Mouse (Mus musculus) CH12.LX (cell line): ENCODE measurements around the gene Pklr. TPM values are rescaled to one million over a fixed set of nuclear protein-coding genes. Genes with fewer than 3 reads are reported as not detected.

Experiments
- DNase-seq: peaks from one replicate; pipeline ENCODE4 v3.0.0-alpha.2; 2013; ENCODE audit errors: extremely low read depth
- H3K27ac ChIP-seq: 2 replicates; pipeline ENCODE4 v1.5.1; 2012; ENCODE audit warnings: low read depth, mild to moderate bottlenecking, control low read depth, moderate library complexity; ENCODE audit not compliant: insufficient read depth
- H3K27me3 ChIP-seq: replicated peaks from 2 replicates; pipeline ENCODE3; 2012; ENCODE audit warnings: inconsistent platforms
- H3K36me3 ChIP-seq, 2 experiments: replicated peaks in 1 of 2; 2 replicates each; pipeline versions ENCODE3 to v1.6.1; 2012; ENCODE audit warnings: inconsistent platforms in 1 of 2, low read length in 1 of 2, mild to moderate bottlenecking in 1 of 2, mixed read lengths in 1 of 2, moderate library complexity in 1 of 2; ENCODE audit not compliant: control insufficient read depth in 1 of 2, insufficient read depth in 1 of 2
- H3K4me1 ChIP-seq, 2 experiments: 2 replicates each; pipeline ENCODE4 v1.6.1; 2012; ENCODE audit warnings: inconsistent platforms in 1 of 2, moderate library complexity in 1 of 2; ENCODE audit not compliant: insufficient read depth in 2 of 2, control insufficient read depth in 1 of 2
- H3K4me2 ChIP-seq: 2 replicates; pipeline ENCODE4 v1.6.1; 2012; ENCODE audit warnings: low read depth, mild to moderate bottlenecking, control low read depth; ENCODE audit not compliant: poor library complexity, insufficient read depth, severe bottlenecking
- H3K4me3 ChIP-seq, 3 experiments: fragments of 150-350 bp in 1 of 3; sonication (generic) in 1 of 3; replicated peaks in 1 of 3; 2 replicates each; pipeline versions ENCODE3 to v1.5.1; 2011 to 2012; ENCODE audit warnings: low read depth in 2 of 3, low read length in 2 of 3, mild to moderate bottlenecking in 2 of 3, moderate library complexity in 2 of 3, control low read depth in 1 of 3, improper control_type of control experiment in 1 of 3, inconsistent platforms in 1 of 3, mixed read lengths in 1 of 3; ENCODE audit not compliant: poor library complexity in 1 of 3
- H3K79me2 ChIP-seq: replicated peaks from 2 replicates; pipeline ENCODE4 v1.6.1; 2012; ENCODE audit warnings: mild to moderate bottlenecking, moderate library complexity; ENCODE audit not compliant: control insufficient read depth, poor library complexity, insufficient read depth, severe bottlenecking; ENCODE audit errors: extremely low read depth
- H3K9ac ChIP-seq: 2 replicates; pipeline ENCODE4 v1.6.1; 2012; ENCODE audit warnings: low read depth, mild to moderate bottlenecking, control low read depth, moderate library complexity; ENCODE audit not compliant: insufficient read depth
- H3K9me3 ChIP-seq: replicated peaks from 2 replicates; pipeline ENCODE3; 2012; ENCODE audit warnings: low read length, inconsistent platforms, mixed read lengths
- ELF1 ChIP-seq: IDR thresholded peaks from 2 replicates; pipeline ENCODE4 v1.6.1; 2014; ENCODE audit warnings: low read depth, mild to moderate bottlenecking, inconsistent platforms, low read length, improper control_type of control experiment
- ETS1 ChIP-seq: conservative IDR thresholded peaks from 2 replicates; pipeline ENCODE4 v1.6.1; 2012; ENCODE audit warnings: low read depth, mild to moderate bottlenecking, inconsistent platforms, low read length, improper control_type of control experiment, moderate library complexity
- IRF4 ChIP-seq: IDR thresholded peaks from 2 replicates; pipeline ENCODE4 v1.6.1; 2014; ENCODE audit warnings: low read depth, mild to moderate bottlenecking, inconsistent platforms, low read length, improper control_type of control experiment
- KAT2A ChIP-seq: IDR thresholded peaks from 2 replicates; pipeline ENCODE4 v1.6.1; 2012; ENCODE audit warnings: low read length, improper control_type of control experiment, inconsistent platforms; ENCODE audit not compliant: insufficient replicate concordance
- MAX ChIP-seq: IDR thresholded peaks from 2 replicates; pipeline ENCODE4 v1.6.1; 2011; ENCODE audit warnings: low read length, improper control_type of control experiment
- MEF2A ChIP-seq: IDR thresholded peaks from 2 replicates; pipeline ENCODE4 v1.6.1; 2014; ENCODE audit warnings: low read depth, mild to moderate bottlenecking, inconsistent platforms, low read length, improper control_type of control experiment, borderline replicate concordance
- MXI1 ChIP-seq: IDR thresholded peaks from 2 replicates; pipeline ENCODE4 v1.6.1; 2011; ENCODE audit warnings: mild to moderate bottlenecking, low read depth, low read length, improper control_type of control experiment
- NELFE ChIP-seq: IDR thresholded peaks from 2 replicates; pipeline ENCODE4 v1.6.1; 2011; ENCODE audit warnings: low read depth, low read length, improper control_type of control experiment
- NRF1 ChIP-seq: IDR thresholded peaks from 2 replicates; pipeline ENCODE4 v1.6.1; 2014; ENCODE audit warnings: low read depth, mild to moderate bottlenecking, inconsistent platforms, low read length, improper control_type of control experiment, moderate library complexity
- POLR2AphosphoS2 ChIP-seq: IDR thresholded peaks from 2 replicates; pipeline ENCODE4 v1.6.1; 2011; ENCODE audit warnings: low read depth, low read length, improper control_type of control experiment
- RCOR1 ChIP-seq: conservative IDR thresholded peaks from 2 replicates; pipeline ENCODE4 v1.6.1; 2012; ENCODE audit warnings: low read depth, mild to moderate bottlenecking, inconsistent platforms, low read length, improper control_type of control experiment
- SIN3A ChIP-seq: IDR thresholded peaks from 2 replicates; pipeline ENCODE4 v1.6.1; 2012; ENCODE audit warnings: low read length, improper control_type of control experiment, inconsistent platforms
- SMC3 ChIP-seq: IDR thresholded peaks from 2 replicates; pipeline ENCODE4 v1.6.1; 2011; ENCODE audit warnings: low read depth, low read length, improper control_type of control experiment
- UBTF ChIP-seq: IDR thresholded peaks from 2 replicates; pipeline ENCODE4 v1.6.1; 2012; ENCODE audit warnings: low read depth, mild to moderate bottlenecking, inconsistent platforms, low read length, improper control_type of control experiment, moderate library complexity
- USF1 ChIP-seq: IDR thresholded peaks from 2 replicates; pipeline ENCODE4 v1.6.1; 2014; ENCODE audit warnings: low read depth, mild to moderate bottlenecking, inconsistent platforms, low read length, improper control_type of control experiment
- USF2 ChIP-seq: conservative IDR thresholded peaks from 2 replicates; pipeline ENCODE4 v1.6.1; 2011; ENCODE audit warnings: low read depth, low read length, improper control_type of control experiment
- ZKSCAN1 ChIP-seq: IDR thresholded peaks from 2 replicates; pipeline ENCODE4 v1.6.1; 2012; ENCODE audit warnings: low read depth, inconsistent platforms, low read length, improper control_type of control experiment, borderline replicate concordance
- dilution Hi-C: fragments of 300-500 bp; cut with MboI; formaldehyde crosslinking; loops from 2 replicates; pipeline ENCODE4 v1.14.3; 2020; ENCODE audit warnings: low sequenced_read_pairs; ENCODE audit not compliant: extremely low pct_unique_long_range_greater_than_20kb, extremely low pct_ligation_motif_present
- in situ Hi-C: fragments of 300-500 bp; cut with MboI; formaldehyde crosslinking; loops from 3 replicates; pipeline ENCODE4 v1.14.3; 2019; ENCODE audit warnings: low sequenced_read_pairs, low pct_ligation_motif_present, low pct_unique_long_range_greater_than_20kb, mixed read lengths
- polyA plus RNA-seq: library from polyadenylated mRNA; unstranded; fragments of >175 nt; gene quantifications from 2 replicates; pipeline ENCODE4 v1.2.1, GENCODE M21; 2012; ENCODE audit warnings: low read depth; ENCODE audit not compliant: insufficient read length
- total RNA-seq, 2 experiments: library from RNA; depleted of rRNA; stranded (reverse); fragments of 300-350 nt in 1 of 2; fragments of >200 nt in 1 of 2; gene quantifications; 2 replicates each; pipeline ENCODE4 v1.2.3; 2012 to 2014

Pklr gene
- total and polyA plus RNA-seq, 3 experiments: not detected

- dilution Hi-C loops (no loop called here), in situ Hi-C loops (loop anchor here (5.0 kb wide), 1 partner anchor 35 kb away; no protein-coding TSS in a partner anchor)
- H3K4me1 ChIP-seq: peaks cover 0 to 4% of the 10 kb centered on the region in 2 experiments; a peak in 1 of 4 replicates
- H3K36me3 ChIP-seq: peaks cover 0 to 57% of the 10 kb centered on the region in 2 experiments
- no peak overlapping the region for H3K4me2 ChIP-seq
- H3K4me3 ChIP-seq: no peak overlapping the region
- H3K27me3 ChIP-seq: no peaks in the 10 kb centered on the region
- TF ChIP-seq MEF2A (no peak), KAT2A (no peak), ETS1 (no peak), USF2 (no peak), UBTF (no peak), NRF1 (no peak), USF1 (no peak), MXI1 (no peak), MAX (no peak), NELFE (no peak)
- H3K9me3 ChIP-seq: no peaks in the 10 kb centered on the region
- no peaks in the 10 kb centered on the region for H3K79me2 ChIP-seq
- no peak for DNase-seq
- no peak overlapping the region for H3K9ac ChIP-seq
- H3K27ac ChIP-seq: no peak overlapping the region
Observed at GRCm38 (mm10) chr3:89152084-89152835, 16.3 kb downstream of the Pklr start.

- H3K9ac ChIP-seq: no peak overlapping the region
- TF ChIP-seq MEF2A: no peak
- no peak for TF ChIP-seq SIN3A
- no peak for TF ChIP-seq IRF4
- no peak for TF ChIP-seq POLR2AphosphoS2
- no peak for TF ChIP-seq RCOR1
- no peak for TF ChIP-seq ZKSCAN1
- TF ChIP-seq ELF1: no peak
- no peak for TF ChIP-seq SMC3
- H3K36me3 ChIP-seq: peaks cover 0 to 21% of the 10 kb centered on the region in 2 experiments
- no peaks in the 10 kb centered on the region for H3K9me3 ChIP-seq
- dilution Hi-C loops: no loop called here
- peaks cover 0 to 26% of the 10 kb centered on the region in 2 experiments; a peak in 3 of 4 replicates for H3K4me1 ChIP-seq
- DNase-seq: no peak
- no peaks in the 10 kb centered on the region for H3K27me3 ChIP-seq
- in situ Hi-C loops: loop anchor here (5.0 kb wide), 1 partner anchor 65 kb away; the partner anchor contains the start of gene Rusc1
- H3K4me2 ChIP-seq: no peak overlapping the region
- H3K79me2 ChIP-seq: no peaks in the 10 kb centered on the region
- H3K4me3 ChIP-seq: no peak overlapping the region
- no peak overlapping the region for H3K27ac ChIP-seq
Observed at GRCm38 (mm10) chr3:89156951-89157350, 21.0 kb downstream of the Pklr start.
